Mouse (Mus musculus) Patski (cell line): ENCODE data around the gene Sema6d. TPM values are rescaled to one million over a fixed set of nuclear protein-coding genes. Genes with fewer than 3 reads are reported as not detected.

Source experiments
- ATAC-seq: fragments of 100-300 bp; one replicate; pipeline ENCODE4 v1.8.0; 2021
- CTCF ChIA-PET: fragments of 350-600 bp; sonication (Branson Sonifier 250); formaldehyde crosslinking; loops from one replicate; lab custom pipeline; 2022; ENCODE audit warnings: inconsistent platforms; lab: Charles Lee
- POLR2A ChIA-PET: fragments of 350-600 bp; sonication (Branson Sonifier 250); formaldehyde crosslinking; loops from one replicate; lab custom pipeline; 2022; ENCODE audit warnings: antibody characterized with exemption, inconsistent platforms; lab: Charles Lee
- DNase-seq: peaks from one replicate; pipeline ENCODE4 v3.0.0-alpha.2; 2011; ENCODE audit warnings: low read depth, low spot score
- H3K27me3 ChIP-seq: fragments of 371-371 bp; one replicate; pipeline ENCODE4 v1.5.1; 2021
- CTCF ChIP-seq: fragments of 100-300 bp; IDR thresholded peaks from one replicate; pipeline ENCODE4 v1.5.1; 2021
- in situ Hi-C: fragments of 300-500 bp; cut with MboI; formaldehyde crosslinking; loops from 3 replicates; pipeline ENCODE4 v1.11.1; 2018; ENCODE audit warnings: low pct_unique_long_range_greater_than_20kb, mixed read lengths
- polyA plus RNA-seq: library from polyadenylated mRNA; unstranded; gene quantifications from one replicate; pipeline ENCODE4 v1.2.3, GENCODE M21; 2021

The Sema6d gene
- polyA plus RNA-seq, 1 experiment from 2014 or later, result 2.7 TPM

DNA sequence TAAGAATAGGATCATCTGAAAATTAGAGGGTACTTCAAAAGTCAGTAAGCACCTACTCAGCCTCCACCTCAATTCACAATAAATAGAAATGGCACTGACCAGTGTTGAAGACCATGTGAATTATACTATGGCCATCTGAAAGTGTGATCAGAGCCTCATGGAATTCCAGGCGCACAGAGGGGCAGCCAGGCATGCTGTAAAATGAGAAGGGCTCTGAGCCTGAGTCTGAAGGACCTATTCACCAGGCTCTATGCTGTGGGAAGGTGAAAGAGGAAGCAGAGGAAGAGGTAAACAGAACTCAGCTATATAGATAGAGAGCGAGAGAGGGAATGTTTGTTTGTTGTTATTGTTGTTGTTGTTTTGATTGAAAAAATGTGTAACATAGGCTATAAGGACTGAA is 134.6 kb downstream of the Sema6d start:
- POLR2A ChIA-PET, result no interaction called here

DNA sequence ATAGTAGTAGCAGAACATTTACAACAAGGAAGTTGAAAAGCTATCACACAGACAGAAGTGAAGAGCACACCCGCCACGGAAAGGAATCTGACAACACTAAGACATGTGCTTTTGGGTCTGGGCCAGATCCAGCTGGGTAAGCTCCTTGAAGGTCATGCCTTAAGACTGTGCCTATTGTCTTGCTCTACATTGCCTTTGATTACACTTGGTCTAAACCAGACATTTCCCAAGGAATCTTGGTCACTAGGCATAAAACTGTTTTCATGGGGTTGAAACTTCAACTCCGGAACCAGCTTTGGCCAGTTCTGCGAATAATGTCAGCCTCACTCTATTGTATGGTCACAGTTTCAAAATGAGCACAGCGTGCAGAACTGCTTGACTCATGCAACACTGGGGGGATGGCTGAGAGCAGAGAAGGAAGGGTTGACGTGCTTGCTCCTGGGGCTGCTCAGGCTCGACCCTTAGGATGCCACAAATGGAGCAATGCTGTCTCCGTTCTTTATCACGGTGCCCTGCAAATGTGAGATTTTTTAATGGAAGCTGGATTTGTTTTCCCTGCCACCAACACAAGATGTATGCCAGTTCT is 145.0 kb downstream of the Sema6d start:
- ATAC-seq (no peak), DNase-seq (no peak)
- H3K27me3 ChIP-seq, result no peaks in the 10 kb centered on the region
- CTCF ChIA-PET, result no interaction called here
- in situ Hi-C loops, result no loop called here
- no peak for TF ChIP-seq CTCF
- POLR2A ChIA-PET, result no interaction called here

More for the DNA sequence above, 134.6 kb downstream of the Sema6d start:
- CTCF ChIA-PET, result no interaction called here
- DNase-seq, result no peak
- in situ Hi-C loops, result no loop called here
- TF ChIP-seq CTCF, result no peak
- no peak for ATAC-seq
- no peaks in the 10 kb centered on the region for H3K27me3 ChIP-seq

DNA sequence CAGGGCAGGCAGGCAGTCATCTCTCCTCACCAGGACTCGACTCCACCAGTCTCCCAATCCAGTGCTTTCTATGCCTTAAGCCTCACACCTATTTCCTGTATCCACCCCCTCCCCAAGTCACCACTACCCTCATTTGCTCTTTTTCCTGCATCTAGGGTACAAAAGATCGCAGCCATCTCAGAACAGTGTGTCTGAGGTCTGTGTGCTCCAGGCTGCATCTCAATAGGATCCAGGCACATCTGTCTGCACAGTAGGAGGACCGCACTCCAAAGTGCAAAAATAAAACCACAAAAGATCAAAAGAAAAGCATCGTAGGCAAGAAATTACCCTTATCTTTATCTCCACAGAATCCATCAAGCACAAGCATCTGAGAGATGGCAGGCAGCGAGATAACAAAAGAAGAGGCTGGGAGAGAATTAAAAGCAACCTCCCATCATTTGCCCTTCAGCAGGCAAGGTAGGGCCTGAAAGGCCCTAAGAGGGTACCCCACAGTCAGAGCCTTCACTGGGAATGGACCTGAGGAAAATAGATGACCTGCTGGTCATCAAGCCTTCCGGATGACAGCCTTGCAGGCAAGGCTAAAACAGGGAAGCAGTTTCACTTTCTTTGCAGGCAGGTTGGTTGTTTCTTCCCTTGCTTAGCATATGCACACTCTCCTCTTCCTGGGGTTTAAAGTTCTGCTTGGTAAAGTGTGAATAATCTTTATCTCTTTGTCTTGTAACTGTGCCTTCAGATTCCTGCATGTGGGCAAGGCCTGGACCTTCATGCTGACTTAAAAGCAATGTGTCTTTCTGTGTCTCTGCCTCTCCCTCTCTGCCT is 145.7 kb downstream of the Sema6d start:
- H3K27me3 ChIP-seq, result no peaks in the 10 kb centered on the region
- ATAC-seq (no peak), DNase-seq (no peak)
- ChIA-PET CTCF (no interaction called here), POLR2A (no interaction called here)
- in situ Hi-C loops, result no loop called here
- TF ChIP-seq CTCF, result no peak

DNA sequence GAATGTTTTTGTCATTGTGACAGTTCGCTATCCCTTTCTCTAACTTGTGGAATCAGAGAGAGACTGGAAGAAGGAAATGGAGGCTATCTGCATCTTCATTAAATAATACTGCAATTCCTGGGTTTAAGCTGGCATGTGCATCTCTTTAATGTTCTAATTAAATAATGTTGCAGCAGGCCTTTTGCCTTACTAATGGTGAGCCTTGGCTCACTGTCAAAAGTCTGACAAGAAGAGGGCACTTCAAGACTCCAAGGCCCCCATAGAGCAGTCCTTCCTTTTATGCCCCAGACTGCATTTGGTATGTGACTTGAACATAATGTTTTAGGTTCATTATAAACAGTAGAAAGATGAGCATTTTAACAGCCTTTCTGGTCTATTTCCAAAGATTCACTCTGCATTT is 147.1 kb downstream of the Sema6d start:
- no peak for TF ChIP-seq CTCF
- ChIA-PET POLR2A (no interaction called here), CTCF (no interaction called here)
- H3K27me3 ChIP-seq, result no peaks in the 10 kb centered on the region
- no peak for DNase-seq
- in situ Hi-C loops, result no loop called here
- ATAC-seq, result no peak

DNA sequence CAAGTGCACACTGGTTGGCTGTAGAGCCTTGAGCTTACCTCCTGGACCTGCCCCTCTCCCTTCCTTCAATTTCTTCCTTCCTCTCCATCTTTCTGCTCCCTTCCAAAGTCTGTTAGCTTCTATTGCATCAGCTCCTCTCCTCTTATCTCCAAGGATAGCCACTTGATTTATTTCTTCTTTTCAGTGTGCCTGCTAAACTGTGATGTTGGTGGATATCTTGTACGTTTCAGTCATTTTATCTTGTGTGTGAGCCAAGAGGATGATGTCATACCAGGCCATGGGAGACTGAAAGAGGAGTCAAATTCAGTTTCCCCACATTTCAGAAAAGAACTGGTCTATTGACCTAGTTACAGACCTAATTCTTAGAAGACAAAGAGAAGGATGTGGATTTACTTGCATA is 153.8 kb downstream of the Sema6d start:
- TF ChIP-seq CTCF, result no peak
- no peaks in the 10 kb centered on the region for H3K27me3 ChIP-seq
- POLR2A ChIA-PET, result no interaction called here
- DNase-seq (no peak), ATAC-seq (no peak)
- CTCF ChIA-PET, result no interaction called here
- in situ Hi-C loops, result no loop called here

DNA sequence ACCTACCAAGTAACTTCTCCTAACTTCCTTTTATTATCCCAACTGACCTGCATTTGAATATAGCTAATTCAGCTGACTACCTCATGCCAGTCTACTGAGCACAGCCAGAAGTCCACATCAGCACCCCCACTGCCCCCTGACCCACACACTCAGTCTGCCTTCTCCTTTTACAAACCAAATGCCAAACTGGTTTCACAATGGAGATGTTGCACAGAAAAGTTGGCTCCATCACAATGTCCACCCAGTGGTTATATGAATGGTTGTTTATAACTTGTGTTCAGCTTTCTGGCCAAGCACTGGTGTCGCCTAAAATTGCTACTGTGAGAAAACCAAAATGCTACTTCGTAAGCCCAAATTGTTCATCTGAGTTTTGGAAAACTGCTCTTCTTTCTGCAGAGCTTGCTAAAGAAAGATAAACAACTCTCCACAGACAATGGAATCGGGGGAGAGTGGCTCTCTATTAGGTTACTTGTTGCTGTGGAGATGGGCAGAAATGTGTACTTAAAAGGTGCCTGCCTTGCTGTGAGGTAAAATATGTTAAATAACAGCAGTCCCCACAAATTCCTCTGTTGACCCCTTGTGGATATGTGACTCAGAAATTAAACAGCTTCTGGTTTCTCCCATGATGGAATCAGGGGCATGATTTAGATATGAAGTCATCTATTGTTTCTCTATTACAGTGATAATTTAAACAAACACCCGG is 154.9 kb downstream of the Sema6d start:
- CTCF ChIA-PET, result no interaction called here
- DNase-seq, result no peak

DNA sequence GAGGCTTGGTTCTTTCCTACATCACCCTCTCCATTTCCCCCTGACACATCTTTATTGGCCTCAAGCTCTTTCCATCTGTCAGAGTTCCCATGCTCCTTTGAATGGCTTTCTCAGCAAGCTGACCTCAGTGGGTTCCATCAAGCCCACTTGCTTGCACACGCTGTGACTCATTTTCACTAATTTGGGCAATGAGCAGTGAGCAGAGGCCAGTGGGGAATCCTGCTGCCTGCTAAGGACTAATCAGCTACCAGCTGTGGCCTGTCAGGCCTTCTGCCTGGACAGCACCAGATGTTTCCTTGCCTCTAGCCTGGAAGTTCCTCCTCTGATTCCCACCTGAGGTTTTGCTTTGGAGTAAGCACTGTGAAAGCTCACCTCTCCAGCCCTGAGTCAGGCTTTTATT is 168.3 kb downstream of the Sema6d start:
- no peaks in the 10 kb centered on the region for H3K27me3 ChIP-seq
- ATAC-seq, result no peak
- no peak for DNase-seq
- ChIA-PET POLR2A (no interaction called here), CTCF (no interaction called here)
- TF ChIP-seq CTCF, result no peak
- in situ Hi-C loops, result no loop called here

More for the DNA sequence above, 154.9 kb downstream of the Sema6d start:
- no peaks in the 10 kb centered on the region for H3K27me3 ChIP-seq
- in situ Hi-C loops, result no loop called here
- no peak for TF ChIP-seq CTCF
- no peak for ATAC-seq
- POLR2A ChIA-PET, result no interaction called here

GRCm38 (mm10) chr2:124264309-124264708 is 174.5 kb downstream of the Sema6d start:
- in situ Hi-C loops, result no loop called here
- ATAC-seq, result no peak
- ChIA-PET POLR2A (no interaction called here), CTCF (interaction anchor here (1.1 kb wide), 1 partner anchor 15 kb away, joined by 3 read pairs; no protein-coding TSS in a partner anchor)
- TF ChIP-seq CTCF, result no peak
- no peaks in the 10 kb centered on the region for H3K27me3 ChIP-seq
- DNase-seq, result no peak

GRCm38 (mm10) chr2:124271156-124271555 is 181.4 kb downstream of the Sema6d start:
- ChIA-PET CTCF (interaction anchor here (0.5 kb wide), 1 partner anchor 298 kb away, joined by 3 read pairs; no protein-coding TSS in a partner anchor), POLR2A (no interaction called here)
- in situ Hi-C loops, result no loop called here
- DNase-seq, result no peak
- TF ChIP-seq CTCF, result no peak
- H3K27me3 ChIP-seq, result no peaks in the 10 kb centered on the region
- no peak for ATAC-seq

GRCm38 (mm10) chr2:124277492-124277891 is 187.7 kb downstream of the Sema6d start:
- POLR2A ChIA-PET, result no interaction called here

GRCm38 (mm10) chr2:124285109-124285508 is 195.3 kb downstream of the Sema6d start:
- ATAC-seq (no peak), DNase-seq (no peak)
- CTCF ChIA-PET, result no interaction called here
- POLR2A ChIA-PET, result no interaction called here
- in situ Hi-C loops, result no loop called here
- TF ChIP-seq CTCF, result no peak
- peaks cover 3% of the 10 kb centered on the region for H3K27me3 ChIP-seq

More at GRCm38 (mm10) chr2:124277492-124277891, 187.7 kb downstream of the Sema6d start:
- CTCF ChIA-PET, result no interaction called here
- H3K27me3 ChIP-seq, result no peaks in the 10 kb centered on the region
- TF ChIP-seq CTCF, result no peak
- in situ Hi-C loops, result no loop called here
- DNase-seq, result no peak
- ATAC-seq, result no peak
